Mouse (Mus musculus) left cerebral cortex, adult 2 months (tissue): ENCODE measurements at regions not wholly inside any gene's neighbourhood (a gene's known extent, or its start where the extent isn't known, plus 50 kb on each side); places are given as distances from the start of the nearest gene placed in this dataset.

Experiments
- DNase-seq, 2 experiments: peaks; one replicate each; pipeline ENCODE4 v3.0.0; 2021 to 2022; ENCODE audit warnings: low spot score in 2 of 2, mixed read lengths in 1 of 2; ENCODE audit errors: extremely low spot score in 1 of 2
- H3K27ac ChIP-seq: fragments of 200-600 bp; 2 replicates; pipeline ENCODE4 v1.8.1; 2022
- H3K4me3 ChIP-seq: fragments of 200-600 bp; 2 replicates; pipeline ENCODE4 v1.8.1; 2022
- CTCF ChIP-seq: fragments of 200-600 bp; IDR thresholded peaks from 2 replicates; pipeline ENCODE4 v1.8.1; 2022; ENCODE audit warnings: antibody characterized with exemption, mild to moderate bottlenecking, moderate library complexity
- intact Hi-C: fragments of 180-260 bp; cut with DNase I; formaldehyde crosslinking; loops from one replicate; pipeline ENCODE4 v1.15.1; 2025

GRCm38 (mm10) chr10:93375771-93376170, 64.8 kb upstream of the Elk3 start:
- Histone ChIP-seq H3K4me3 (no peak overlapping the region), H3K27ac (no peak overlapping the region)
- no peak for TF ChIP-seq CTCF
- intact Hi-C loops = no loop called here
- no peak for DNase-seq

- no peak for DNase-seq
- intact Hi-C loops = no loop called here
- no peak for TF ChIP-seq CTCF
- Histone ChIP-seq H3K4me3 (no peak overlapping the region), H3K27ac (no peak overlapping the region)
Measured at GRCm38 (mm10) chr10:93376457-93376941, 65.6 kb upstream of the Elk3 start.

GRCm38 (mm10) chr10:93389276-93389675, 63.9 kb upstream of the Lta4h start:
- intact Hi-C loops = no loop called here
- no peak overlapping the region for H3K27ac ChIP-seq
- no peak overlapping the region for H3K4me3 ChIP-seq
- no peak for DNase-seq
- TF ChIP-seq CTCF = no peak

GRCm38 (mm10) chr10:93391296-93391695, 61.9 kb upstream of the Lta4h start:
- no peak for TF ChIP-seq CTCF
- DNase-seq = no peak
- intact Hi-C loops = no loop called here
- Histone ChIP-seq H3K27ac (no peak overlapping the region), H3K4me3 (no peak overlapping the region)

- TF ChIP-seq CTCF = no peak
- no peak overlapping the region for H3K4me3 ChIP-seq
- no peak for DNase-seq
- H3K27ac ChIP-seq = no peak overlapping the region
- intact Hi-C loops = no loop called here
Measured at GRCm38 (mm10) chr10:93393902-93394301, 59.3 kb upstream of the Lta4h start.

- H3K27ac ChIP-seq = no peak overlapping the region
- intact Hi-C loops = no loop called here
- DNase-seq = no peak
Measured at GRCm38 (mm10) chr10:93397711-93398110, 55.5 kb upstream of the Lta4h start.

GRCm38 (mm10) chr10:93398531-93399320, 54.5 kb upstream of the Lta4h start:
- Histone ChIP-seq H3K4me3 (no peak overlapping the region), H3K27ac (no peak overlapping the region)
- TF ChIP-seq CTCF = no peak
- no peak for DNase-seq
- intact Hi-C loops = no loop called here

More at GRCm38 (mm10) chr10:93397711-93398110, 55.5 kb upstream of the Lta4h start:
- H3K4me3 ChIP-seq = no peak overlapping the region
- no peak for TF ChIP-seq CTCF

- TF ChIP-seq CTCF = no peak
- Histone ChIP-seq H3K27ac (no peak overlapping the region), H3K4me3 (no peak overlapping the region)
- intact Hi-C loops = no loop called here
- DNase-seq = no peak
Measured at GRCm38 (mm10) chr10:93402689-93403509, 50.3 kb upstream of the Lta4h start.
